Mouse (Mus musculus): ENCODE measurements at regions not wholly inside any gene's neighbourhood (a gene's known extent, or its start where the extent isn't known, plus 50 kb on each side); places are given as distances from the start of the nearest gene placed in this dataset.

- no peak for DNase-seq
These were observed 237.2 kb upstream of the Mef2c start for GRCm38 (mm10) chr13:83266591-83266990.

GRCm38 (mm10) chr13:83268663-83269062 is 235.2 kb upstream of the Mef2c start:
- no peak for DNase-seq

- no peak for DNase-seq
These were observed 225.1 kb upstream of the Mef2c start for GRCm38 (mm10) chr13:83278695-83279094.

GRCm38 (mm10) chr13:83307696-83308095 is 196.1 kb upstream of the Mef2c start:
- no peak for DNase-seq

GRCm38 (mm10) chr13:83328488-83328887 is 175.3 kb upstream of the Mef2c start:
- no peak for DNase-seq

- DNase-seq = no peak
These were observed 170.1 kb upstream of the Mef2c start for GRCm38 (mm10) chr13:83333728-83334127.

GRCm38 (mm10) chr13:83344611-83345319 is 159.1 kb upstream of the Mef2c start:
- no peak for DNase-seq

- DNase-seq = no peak
These were observed 148.5 kb upstream of the Mef2c start for GRCm38 (mm10) chr13:83355341-83355740.

- no peak for DNase-seq
These were observed 143.3 kb upstream of the Mef2c start for GRCm38 (mm10) chr13:83360529-83360928.

- DNase-seq = no peak
These were observed 127.6 kb upstream of the Mef2c start for GRCm38 (mm10) chr13:83376097-83376797.

- DNase-seq = no peak
These were observed 125.2 kb upstream of the Mef2c start for GRCm38 (mm10) chr13:83378644-83379043.

GRCm38 (mm10) chr13:83382609-83383008 is 121.2 kb upstream of the Mef2c start:
- no peak for DNase-seq

- DNase-seq = no peak
These were observed 109.1 kb upstream of the Mef2c start for GRCm38 (mm10) chr13:83394773-83395172.

- no peak for DNase-seq
These were observed 104.5 kb upstream of the Mef2c start for GRCm38 (mm10) chr13:83399381-83399780.

GRCm38 (mm10) chr13:83439619-83440436 is 64.0 kb upstream of the Mef2c start:
- DNase-seq = no peak

- no peak for DNase-seq
These were observed 59.6 kb upstream of the Mef2c start for GRCm38 (mm10) chr13:83444277-83444676.

GRCm38 (mm10) chr13:83450820-83451219 is 53.0 kb upstream of the Mef2c start:
- DNase-seq = no peak

- no peak for DNase-seq
These were observed 50.8 kb upstream of the Mef2c start for GRCm38 (mm10) chr13:83452987-83453386.

All from thymus, postnatal 14 days (tissue).